Mouse (Mus musculus) retina, embryonic 14.5 days (tissue): ENCODE measurements at regions not wholly inside any gene's neighbourhood (a gene's known extent, or its start where the extent isn't known, plus 50 kb on each side); places are given as distances from the start of the nearest gene placed in this dataset.
A peak's percentile ranks its signal among the peaks of the same experiment; 100 is the strongest.
"Not testable (repeated sequence)": the region's sequence is repeated elsewhere in the genome, so short reads cannot be mapped to it uniquely, and the experiment has no call there.

ENCODE experiments used
- DNase-seq: peaks from one replicate; pipeline ENCODE4 v3.0.0-alpha.2; 2015; ENCODE audit warnings: low spot score

DNA sequence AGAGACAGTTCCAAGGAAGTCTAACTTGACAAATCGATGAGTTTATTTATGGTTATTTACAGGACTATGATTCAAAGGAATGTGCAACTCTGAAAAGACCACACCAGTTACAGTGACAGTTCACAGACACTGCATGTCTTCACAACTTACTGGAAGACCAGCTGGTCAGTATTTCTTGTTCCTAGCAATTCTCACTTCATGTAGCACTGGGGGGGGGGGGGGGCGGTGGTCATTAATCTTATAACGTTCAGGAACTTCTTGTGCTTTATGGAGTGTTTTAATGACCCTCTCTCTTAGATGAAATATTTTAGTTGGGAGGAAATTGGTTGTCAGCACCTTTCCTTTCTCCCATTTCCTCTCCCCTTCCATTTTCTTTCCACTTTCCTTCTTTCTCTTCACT is 1752.1 kb upstream of the Cntnap5a start:
- DNase-seq: no peak

DNA sequence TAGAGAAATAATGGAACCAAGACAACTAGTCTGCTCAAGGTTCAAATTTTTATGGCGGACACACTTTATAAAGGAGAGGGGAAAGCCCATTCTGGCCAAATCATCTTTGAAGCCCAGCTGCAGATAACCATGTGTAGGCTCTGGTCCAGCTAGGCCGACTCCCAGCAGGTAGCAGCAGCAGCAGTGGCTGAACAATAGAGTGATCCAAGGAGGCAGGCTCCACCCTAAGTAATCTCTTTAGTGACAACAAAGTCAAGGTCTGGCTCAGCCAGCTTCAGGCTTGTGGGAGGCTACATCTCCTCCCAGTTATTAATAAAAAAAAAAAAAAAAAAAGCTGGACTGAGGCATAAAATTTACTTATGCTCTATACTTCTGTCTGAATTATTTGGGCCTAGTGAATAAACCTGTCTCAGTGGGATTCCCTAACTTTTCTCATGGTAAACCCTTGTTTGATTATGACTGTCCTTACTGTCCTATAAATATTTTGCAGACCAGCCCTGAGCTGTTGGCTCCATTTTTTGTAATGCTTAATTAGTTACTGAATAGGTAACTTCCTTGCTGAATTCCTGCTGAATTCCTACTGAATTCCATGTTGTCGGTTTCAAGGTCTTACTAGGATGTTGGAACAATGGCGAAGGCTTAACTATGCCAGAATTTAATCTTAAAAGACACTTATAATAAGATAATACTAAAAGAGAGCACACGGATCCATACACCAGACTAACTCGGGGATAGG is 1726.4 kb upstream of the Cntnap5a start:
- no peak for DNase-seq

- DNase-seq: not testable (repeated sequence)
Observed at GRCm38 (mm10) chr1:113959267-113959666, 1725.3 kb upstream of the Cntnap5a start.

GRCm38 (mm10) chr1:113963931-113964330 is 1720.6 kb upstream of the Cntnap5a start:
- DNase-seq: not testable (repeated sequence)

DNA sequence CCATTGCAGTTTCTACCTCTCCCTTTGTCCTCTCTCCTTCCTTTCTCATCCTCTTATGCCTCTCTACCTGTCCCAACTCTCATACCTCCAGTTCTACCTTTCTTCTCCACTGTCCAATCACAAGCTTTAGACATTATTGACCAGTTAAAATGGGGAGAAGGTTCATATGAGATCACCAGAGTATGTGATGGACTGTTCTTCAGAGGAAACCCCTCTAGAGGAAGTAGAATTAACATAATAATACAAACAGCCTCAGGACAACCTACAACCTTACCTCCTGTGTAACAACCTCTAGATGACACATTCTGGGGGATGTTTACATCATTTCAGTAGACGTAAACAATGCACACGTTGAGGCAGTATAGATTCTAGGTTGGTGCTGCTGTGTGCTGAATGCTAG is 1720.1 kb upstream of the Cntnap5a start:
- DNase-seq: no peak

- no peak for DNase-seq
Observed at GRCm38 (mm10) chr1:113970617-113971016, 1713.9 kb upstream of the Cntnap5a start.

DNA sequence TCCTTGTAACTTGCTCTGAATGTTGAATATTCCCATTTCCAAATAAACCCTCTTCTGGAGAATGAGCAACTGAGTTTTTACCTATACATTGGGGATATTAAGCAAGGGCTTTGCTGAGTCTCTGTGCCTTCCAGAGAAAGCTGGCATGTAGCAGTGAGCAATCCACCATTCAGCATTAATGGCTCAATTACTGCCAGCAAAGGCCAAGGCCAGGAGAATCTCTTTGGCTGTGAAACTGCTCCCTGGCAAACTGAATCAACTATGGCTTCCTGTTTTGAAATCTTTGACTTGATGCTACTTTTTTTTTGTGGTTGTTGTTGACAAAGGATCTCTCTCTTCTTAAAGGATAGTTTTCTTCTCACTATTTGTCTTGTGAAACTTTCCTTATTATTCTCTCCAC is 1704.4 kb upstream of the Cntnap5a start:
- DNase-seq: no peak

DNA sequence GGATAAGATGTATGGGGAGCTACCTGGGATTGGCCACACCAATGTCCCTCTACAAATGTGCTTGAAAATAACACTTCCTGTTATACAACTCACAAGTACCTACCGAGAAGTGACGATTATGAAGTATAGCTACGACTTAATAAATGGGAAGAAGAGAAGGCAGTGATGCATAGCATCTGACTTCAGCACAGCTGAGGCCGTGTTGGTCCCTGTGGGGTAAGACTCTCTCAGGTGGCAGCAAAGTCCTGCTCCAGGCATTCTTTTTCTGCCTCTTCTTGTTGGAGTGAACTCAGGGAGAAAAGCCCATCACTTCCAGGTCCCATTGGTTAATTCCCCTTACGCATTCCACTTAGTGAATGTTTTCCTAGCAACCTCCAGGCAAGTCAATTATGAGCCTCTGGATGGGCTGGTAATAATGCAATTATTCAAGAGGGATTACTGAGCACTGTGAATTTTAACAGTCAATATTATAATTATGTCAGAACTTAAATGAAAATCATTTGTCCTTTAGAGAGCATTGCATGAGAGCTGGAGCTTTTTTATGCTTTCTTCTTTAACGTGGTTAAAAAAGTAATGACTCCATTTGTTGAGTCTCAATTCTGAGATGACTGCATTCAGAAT is 1694.8 kb upstream of the Cntnap5a start:
- no peak for DNase-seq

GRCm38 (mm10) chr1:113992488-113992887 is 1692.1 kb upstream of the Cntnap5a start:
- DNase-seq: no peak

DNA sequence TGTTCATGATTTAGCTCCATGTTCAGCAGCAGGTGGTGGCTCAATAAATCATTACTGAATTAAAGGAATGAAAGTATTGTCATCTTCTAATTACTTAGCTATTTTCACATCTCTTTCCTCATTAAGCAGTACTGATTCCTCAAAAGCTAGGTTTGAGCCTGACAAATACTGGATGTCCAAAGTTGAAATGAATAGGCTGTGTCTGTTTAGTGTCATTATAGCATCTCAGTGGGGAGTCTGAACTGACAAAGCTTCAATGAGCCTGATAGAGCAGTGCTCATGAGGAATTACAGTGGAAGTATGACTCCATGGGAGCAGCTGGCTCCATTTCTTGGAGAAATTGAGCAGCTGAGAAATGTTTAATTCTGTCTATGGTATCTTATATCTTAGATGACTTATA is 1646.7 kb upstream of the Cntnap5a start:
- DNase-seq: peak; percentile 48

DNA sequence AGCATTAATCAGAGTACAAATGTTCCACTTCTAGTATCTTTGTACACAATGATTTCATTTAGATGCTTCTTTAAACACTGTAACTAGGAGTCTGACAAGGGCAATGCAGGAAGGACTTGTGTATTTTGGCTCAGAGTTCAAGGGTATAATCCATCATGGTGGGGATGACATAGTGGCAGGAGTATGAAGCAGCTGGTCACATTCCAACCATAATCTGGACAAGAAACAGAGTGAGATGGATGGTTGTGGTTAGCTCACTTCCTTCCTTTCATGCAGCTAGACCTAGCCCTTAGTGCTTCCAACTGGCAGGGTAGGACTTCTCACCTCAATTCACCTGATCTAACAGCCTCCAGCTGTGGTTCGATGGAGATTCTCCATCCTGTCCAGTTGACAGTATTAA is 1645.2 kb upstream of the Cntnap5a start:
- no peak for DNase-seq

GRCm38 (mm10) chr1:114063097-114063496 is 1621.5 kb upstream of the Cntnap5a start:
- no peak for DNase-seq

DNA sequence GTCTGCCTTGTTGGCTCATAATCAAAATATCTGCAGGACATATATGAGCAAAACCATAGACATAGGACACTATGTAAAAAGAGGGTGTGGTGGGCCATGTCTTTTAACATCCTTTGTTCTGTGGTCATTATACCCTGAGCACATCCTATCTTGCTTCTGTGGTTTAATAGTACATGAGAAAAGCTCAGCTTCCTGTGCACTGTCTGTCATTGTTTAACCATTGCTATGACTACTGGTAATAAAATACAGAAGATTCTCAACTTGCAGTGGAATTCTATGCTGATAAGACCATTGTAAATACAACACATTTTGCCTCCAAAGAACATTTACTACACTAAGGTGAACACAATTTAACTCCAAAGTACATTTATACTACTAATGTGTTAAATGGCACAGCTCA is 1610.0 kb upstream of the Cntnap5a start:
- DNase-seq: no peak
